Mouse (Mus musculus) hindbrain, embryonic 15.5 days (tissue): Measurements from ENCODE around the gene Treml4. TPM values are rescaled to one million over a fixed set of nuclear protein-coding genes. Genes with fewer than 3 reads are reported as not detected.

Experiments used
- ATAC-seq: fragments of 200-750 bp; cut with Nextera tagmentation; 2 replicates; pipeline ENCODE4 v1.8.0; 2017; ENCODE audit warnings: low read depth, moderate number of reproducible peaks, moderate TSS enrichment; ENCODE audit not compliant: low FRiP score
- H3K27ac ChIP-seq: fragments of 300-500 bp; sonication (generic); replicated peaks from 2 replicates; pipeline ENCODE4 v1.5.1; 2015; ENCODE audit warnings: mild to moderate bottlenecking, inconsistent platforms
- H3K27me3 ChIP-seq: fragments of 300-500 bp; sonication (generic); 2 replicates; pipeline ENCODE4 v1.6.1; 2015; ENCODE audit warnings: control low read depth, inconsistent platforms
- H3K36me3 ChIP-seq: fragments of 300-500 bp; sonication (generic); 2 replicates; pipeline ENCODE4 v1.6.1; 2015; ENCODE audit warnings: control low read depth, inconsistent platforms
- H3K4me1 ChIP-seq: fragments of 300-500 bp; sonication (generic); replicated peaks from 2 replicates; pipeline ENCODE4 v1.6.1; 2015; ENCODE audit warnings: control low read depth, inconsistent platforms
- H3K4me2 ChIP-seq: fragments of 300-500 bp; sonication (generic); 2 replicates; pipeline ENCODE4 v1.6.1; 2015; ENCODE audit warnings: moderate library complexity, mild to moderate bottlenecking, inconsistent platforms
- H3K4me3 ChIP-seq: fragments of 300-500 bp; sonication (generic); 2 replicates; pipeline ENCODE4 v1.5.1; 2015; ENCODE audit warnings: mild to moderate bottlenecking, inconsistent platforms
- H3K9ac ChIP-seq: fragments of 300-500 bp; sonication (generic); 2 replicates; pipeline ENCODE4 v1.6.1; 2015; ENCODE audit warnings: inconsistent platforms
- H3K9me3 ChIP-seq: fragments of 300-500 bp; sonication (generic); 2 replicates; pipeline ENCODE4 v1.6.1; 2016; ENCODE audit warnings: control low read depth, inconsistent platforms
- WGBS: fragments of 180-500 bp; shearing (Covaris S2); methylation state at CpG from one replicate; pipeline ENCODE4 v1.1.7; 2015; 5-methylcytosine and 5-hydroxymethylcytosine counted together
- polyA plus RNA-seq: library from polyadenylated mRNA; unstranded; fragments of >200 nt; fragmentation: Nextera tagmentation; extraction: Ambion mirVana; gene quantifications from 2 replicates; pipeline ENCODE4 v1.2.1, GENCODE M21; 2015

Gene Treml4
- polyA plus RNA-seq, 1 experiment from 2014 or later, result 0.30 TPM

GRCm38 (mm10) chr17:48278381-48278780 lies 14.3 kb downstream of the Treml4 start:
- no peak overlapping the region for H3K4me3 ChIP-seq
- ATAC-seq, result no peak
- peaks cover 12% of the 10 kb centered on the region for H3K4me1 ChIP-seq
- H3K27me3 ChIP-seq, result no peaks in the 10 kb centered on the region
- no peak overlapping the region for H3K9ac ChIP-seq
- no peaks in the 10 kb centered on the region for H3K9me3 ChIP-seq
- no peaks in the 10 kb centered on the region for H3K36me3 ChIP-seq
- H3K4me2 ChIP-seq, result no peak overlapping the region
- H3K27ac ChIP-seq, result no peak overlapping the region

- Histone ChIP-seq H3K9me3 (no peaks in the 10 kb centered on the region), H3K27ac (no peak overlapping the region), H3K36me3 (no peaks in the 10 kb centered on the region), H3K4me3 (no peak overlapping the region), H3K4me2 (no peak overlapping the region), H3K27me3 (no peaks in the 10 kb centered on the region), H3K9ac (no peak overlapping the region), H3K4me1 (peaks cover 12% of the 10 kb centered on the region)
- WGBS, result 82% methylated on average over 4 of the region's 4 CpGs
- ATAC-seq, result no peak
Measured at GRCm38 (mm10) chr17:48279002-48279401, 14.9 kb downstream of the Treml4 start.

- H3K4me2 ChIP-seq, result peak overlapping the region; percentile 54
- ATAC-seq, result peak; percentile 51; the same call in 1 of the 2 replicates
- H3K27me3 ChIP-seq, result no peaks in the 10 kb centered on the region
- no peaks in the 10 kb centered on the region for H3K36me3 ChIP-seq
- peak overlapping the region; percentile 22 for H3K4me3 ChIP-seq
- H3K27ac ChIP-seq, result no peak overlapping the region
- H3K4me1 ChIP-seq, result peaks cover 12% of the 10 kb centered on the region
- no peaks in the 10 kb centered on the region for H3K9me3 ChIP-seq
- H3K9ac ChIP-seq, result 0 out of 2 replicates have a peak overlapping the region, but pooled peaks have one; percentile 3
- WGBS, result 36% methylated on average over 18 of the region's 18 CpGs
Measured at GRCm38 (mm10) chr17:48280943-48281738, 17.0 kb downstream of the Treml4 start.

- H3K27ac ChIP-seq, result no peak overlapping the region
- 0% methylated on average over 3 of the region's 3 CpGs for WGBS
- 0 out of 2 replicates have a peak overlapping the region, but pooled peaks have one; percentile 3 for H3K9ac ChIP-seq
- H3K27me3 ChIP-seq, result no peaks in the 10 kb centered on the region
- no peaks in the 10 kb centered on the region for H3K36me3 ChIP-seq
- no peak for ATAC-seq
- H3K9me3 ChIP-seq, result no peaks in the 10 kb centered on the region
- peaks cover 12% of the 10 kb centered on the region for H3K4me1 ChIP-seq
- peak overlapping the region; percentile 22 for H3K4me3 ChIP-seq
- peak overlapping the region; percentile 54 for H3K4me2 ChIP-seq
Measured at GRCm38 (mm10) chr17:48281739-48282085, 17.6 kb downstream of the Treml4 start.

GRCm38 (mm10) chr17:48286765-48287164 lies 22.7 kb downstream of the Treml4 start:
- no peak overlapping the region for H3K4me2 ChIP-seq
- 52% methylated on average over 1 of the region's 1 CpGs for WGBS

GRCm38 (mm10) chr17:48287276-48287675 lies 23.2 kb downstream of the Treml4 start:
- H3K27me3 ChIP-seq, result no peaks in the 10 kb centered on the region
- H3K4me1 ChIP-seq, result 0 out of 2 replicates have a peak, but pooled peaks cover under 1% of the 10 kb centered on the region
- H3K27ac ChIP-seq, result no peak overlapping the region
- H3K9me3 ChIP-seq, result no peaks in the 10 kb centered on the region
- no peak overlapping the region for H3K4me2 ChIP-seq
- ATAC-seq, result no peak
- H3K4me3 ChIP-seq, result no peak overlapping the region
- no peak overlapping the region for H3K9ac ChIP-seq
- H3K36me3 ChIP-seq, result no peaks in the 10 kb centered on the region
- WGBS, result 64% methylated on average over 2 of the region's 2 CpGs

More at GRCm38 (mm10) chr17:48286765-48287164, 22.7 kb downstream of the Treml4 start:
- no peak overlapping the region for H3K9ac ChIP-seq
- no peaks in the 10 kb centered on the region for H3K27me3 ChIP-seq
- 0 out of 2 replicates have a peak, but pooled peaks cover 4% of the 10 kb centered on the region for H3K4me1 ChIP-seq
- no peak overlapping the region for H3K27ac ChIP-seq
- ATAC-seq, result no peak
- H3K4me3 ChIP-seq, result no peak overlapping the region
- H3K36me3 ChIP-seq, result no peaks in the 10 kb centered on the region
- H3K9me3 ChIP-seq, result no peaks in the 10 kb centered on the region

- 82% methylated on average over 5 of the region's 5 CpGs for WGBS
- Histone ChIP-seq H3K4me2 (no peak overlapping the region), H3K36me3 (no peaks in the 10 kb centered on the region), H3K9me3 (no peaks in the 10 kb centered on the region), H3K9ac (no peak overlapping the region), H3K4me1 (no peaks in the 10 kb centered on the region), H3K27me3 (no peaks in the 10 kb centered on the region), H3K4me3 (no peak overlapping the region), H3K27ac (no peak overlapping the region)
- ATAC-seq, result no peak
Measured at GRCm38 (mm10) chr17:48293500-48294194, 29.6 kb downstream of the Treml4 start.

- 46% methylated on average over 3 of the region's 4 CpGs for WGBS
- Histone ChIP-seq H3K4me1 (no peaks in the 10 kb centered on the region), H3K4me2 (no peak within 1 kb of the TSS), H3K27ac (no peak within 1 kb of the TSS), H3K4me3 (no peak within 1 kb of the TSS), H3K36me3 (no peaks in the 10 kb centered on the region), H3K27me3 (no peaks in the 10 kb centered on the region), H3K9ac (no peak within 1 kb of the TSS), H3K9me3 (no peaks in the 10 kb centered on the region)
- no peak for ATAC-seq
Measured at GRCm38 (mm10) chr17:48299203-48299602, 35.1 kb downstream of the Treml4 start, which contains the start of gene Treml2. Treml2 (plus strand) TSS chr17:48299498.

GRCm38 (mm10) chr17:48299756-48300155 lies 35.7 kb downstream of the Treml4 start:
- Histone ChIP-seq H3K9me3 (no peaks in the 10 kb centered on the region), H3K27ac (no peak overlapping the region), H3K9ac (no peak overlapping the region), H3K4me1 (no peaks in the 10 kb centered on the region), H3K4me2 (no peak overlapping the region), H3K27me3 (no peaks in the 10 kb centered on the region), H3K4me3 (no peak overlapping the region), H3K36me3 (no peaks in the 10 kb centered on the region)
- 71% methylated on average over 7 of the region's 7 CpGs for WGBS
- no peak for ATAC-seq

GRCm38 (mm10) chr17:48300199-48300598 lies 36.1 kb downstream of the Treml4 start:
- no peak overlapping the region for H3K27ac ChIP-seq
- no peak overlapping the region for H3K4me3 ChIP-seq
- no peak for ATAC-seq
- no peak overlapping the region for H3K9ac ChIP-seq
- no peaks in the 10 kb centered on the region for H3K27me3 ChIP-seq
- no peaks in the 10 kb centered on the region for H3K9me3 ChIP-seq
- 85% methylated on average over 7 of the region's 7 CpGs for WGBS
- H3K36me3 ChIP-seq, result no peaks in the 10 kb centered on the region
- no peaks in the 10 kb centered on the region for H3K4me1 ChIP-seq
- no peak overlapping the region for H3K4me2 ChIP-seq

GRCm38 (mm10) chr17:48300861-48301260 lies 36.8 kb downstream of the Treml4 start:
- H3K9me3 ChIP-seq, result no peaks in the 10 kb centered on the region
- 79% methylated on average over 9 of the region's 9 CpGs for WGBS
- no peak overlapping the region for H3K4me3 ChIP-seq
- ATAC-seq, result no peak
- no peak overlapping the region for H3K27ac ChIP-seq
- H3K9ac ChIP-seq, result no peak overlapping the region
- no peak overlapping the region for H3K4me2 ChIP-seq
- H3K36me3 ChIP-seq, result no peaks in the 10 kb centered on the region
- H3K27me3 ChIP-seq, result no peaks in the 10 kb centered on the region
- H3K4me1 ChIP-seq, result no peaks in the 10 kb centered on the region

GRCm38 (mm10) chr17:48301792-48302191 lies 37.7 kb downstream of the Treml4 start:
- H3K36me3 ChIP-seq, result no peaks in the 10 kb centered on the region
- 91% methylated on average over 5 of the region's 5 CpGs for WGBS
- H3K4me3 ChIP-seq, result no peak overlapping the region
- H3K27ac ChIP-seq, result no peak overlapping the region
- H3K27me3 ChIP-seq, result no peaks in the 10 kb centered on the region
- no peak overlapping the region for H3K9ac ChIP-seq
- no peak overlapping the region for H3K4me2 ChIP-seq
- ATAC-seq, result no peak
- no peaks in the 10 kb centered on the region for H3K9me3 ChIP-seq
- H3K4me1 ChIP-seq, result no peaks in the 10 kb centered on the region
